Mouse (Mus musculus): ENCODE data around the gene Ptpre. TPM values are rescaled to one million over a fixed set of nuclear protein-coding genes. Genes with fewer than 3 reads are reported as not detected.

The Ptpre gene
- total and polyA plus RNA-seq, 3 experiments, result 2.3 to 6.9 (median 3.7) TPM

DNA sequence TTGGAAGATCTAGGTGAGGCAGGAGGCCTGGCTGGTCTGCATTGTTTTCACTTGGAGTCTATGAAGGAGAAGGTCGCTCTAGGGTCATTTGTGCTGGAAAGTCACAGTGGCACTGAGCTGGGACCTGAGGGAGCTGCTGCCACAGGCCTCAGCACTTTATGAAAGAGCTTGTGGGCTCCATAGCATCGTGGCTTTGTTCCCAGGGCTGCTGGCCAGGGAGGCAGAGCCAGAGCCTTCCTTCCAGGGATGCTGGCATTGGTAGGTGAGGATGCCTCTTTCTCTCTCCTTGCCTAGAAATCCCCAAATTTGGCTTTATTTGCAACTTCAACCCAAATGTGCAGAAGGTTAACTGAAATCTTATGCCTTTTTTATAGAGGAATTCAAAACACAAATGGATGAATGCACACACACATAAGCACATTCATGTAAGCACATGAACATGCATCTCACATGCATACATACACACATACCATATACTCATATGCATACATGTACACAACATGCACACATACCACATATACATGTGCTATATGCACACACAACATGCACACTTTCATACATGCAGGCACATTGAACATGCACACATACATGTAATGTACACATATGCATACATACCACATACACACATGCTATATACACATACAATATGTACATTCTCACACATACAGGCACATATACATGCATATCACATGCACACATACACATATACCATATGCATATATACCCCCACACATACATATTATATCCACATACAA, 50.7 kb downstream of the Ptpre start:
- Histone ChIP-seq H3K4me3 (replicated peaks in 1 of 3; ENCODE audit: low read depth in 2 of 3, low read length in 2 of 3, poor library complexity in 1 of 3) (peak overlapping the region in 2 of 3 experiments; percentile 24 to 56), H3K36me3 (replicated peaks in 1 of 2; ENCODE audit: control insufficient read depth in 1 of 2, insufficient read depth in 1 of 2, low read length in 1 of 2) (no peaks in the 10 kb centered on the region), H3K79me2 (replicated peaks; ENCODE audit: control insufficient read depth, extremely low read depth, insufficient read depth, poor library complexity, severe bottlenecking) (no peaks in the 10 kb centered on the region), H3K4me2 (ENCODE audit: insufficient read depth, low read depth, poor library complexity, severe bottlenecking) (no peak overlapping the region; the same call in 1 of the 2 replicates), H3K9ac (ENCODE audit: insufficient read depth, low read depth) (0 out of 2 replicates have a peak overlapping the region, but pooled peaks have one; percentile 73), H3K9me3 (replicated peaks; ENCODE audit: low read length) (no peaks in the 10 kb centered on the region), H3K27me3 (replicated peaks) (no peaks in the 10 kb centered on the region), H3K4me1 (ENCODE audit: control insufficient read depth in 1 of 2, insufficient read depth in 2 of 2) (peaks cover 15 to 28% of the 10 kb centered on the region in 2 experiments), H3K27ac (ENCODE audit: insufficient read depth, low read depth) (peak overlapping the region; percentile 54)
- dilution Hi-C loops (cut with MboI; ENCODE audit: extremely low pct_ligation_motif_present, extremely low pct_unique_long_range_greater_than_20kb, low sequenced_read_pairs) (no loop called here), in situ Hi-C loops (cut with MboI; ENCODE audit: low pct_ligation_motif_present, low pct_unique_long_range_greater_than_20kb, low sequenced_read_pairs) (no loop called here)
- no peak for TF ChIP-seq NELFE (IDR thresholded peaks at IDR 0.05; ENCODE audit: low read depth, low read length)
- TF ChIP-seq CHD1 (IDR thresholded peaks at IDR 0.05; ENCODE audit: low read depth, low read length), result 0 out of 2 replicates have a peak, but pooled peaks have one; percentile 20
- DNase-seq (ENCODE audit: extremely low read depth), result no peak

GRCm38 (mm10) chr7:135588620-135589309, 51.5 kb downstream of the Ptpre start:
- peaks cover 15 to 28% of the 10 kb centered on the region in 2 experiments for H3K4me1 ChIP-seq (ENCODE audit: control insufficient read depth in 1 of 2, insufficient read depth in 2 of 2)
- peak; percentile 67 for DNase-seq (ENCODE audit: extremely low read depth)
- no peaks in the 10 kb centered on the region for H3K36me3 ChIP-seq (replicated peaks in 1 of 2; ENCODE audit: control insufficient read depth in 1 of 2, insufficient read depth in 1 of 2, low read length in 1 of 2)
- H3K9me3 ChIP-seq (replicated peaks; ENCODE audit: low read length), result no peaks in the 10 kb centered on the region
- TF ChIP-seq IRF4 (IDR thresholded peaks at IDR 0.05; ENCODE audit: low read depth, low read length) (peak; percentile 87), MAZ (IDR thresholded peaks at IDR 0.05; ENCODE audit: low read depth, low read length) (no peak), POLR2A (IDR thresholded peaks at IDR 0.05; ENCODE audit: low read depth, low read length) (0 out of 2 replicates have a peak, but pooled peaks have one; percentile 31)
- no peaks in the 10 kb centered on the region for H3K27me3 ChIP-seq (replicated peaks)
- H3K4me2 ChIP-seq (ENCODE audit: insufficient read depth, low read depth, poor library complexity, severe bottlenecking), result peak overlapping the region; percentile 6
- peak overlapping the region; percentile 6 to 56 (median 24) for H3K4me3 ChIP-seq (replicated peaks in 1 of 3; ENCODE audit: low read depth in 2 of 3, low read length in 2 of 3, poor library complexity in 1 of 3)
- H3K79me2 ChIP-seq (replicated peaks; ENCODE audit: control insufficient read depth, extremely low read depth, insufficient read depth, poor library complexity, severe bottlenecking), result no peaks in the 10 kb centered on the region
- H3K9ac ChIP-seq (ENCODE audit: insufficient read depth, low read depth), result peak overlapping the region; percentile 73
- H3K27ac ChIP-seq (ENCODE audit: insufficient read depth, low read depth), result peak overlapping the region; percentile 54
- in situ Hi-C loops (cut with MboI; ENCODE audit: low pct_ligation_motif_present, low pct_unique_long_range_greater_than_20kb, low sequenced_read_pairs) (no loop called here), dilution Hi-C loops (cut with MboI; ENCODE audit: extremely low pct_ligation_motif_present, extremely low pct_unique_long_range_greater_than_20kb, low sequenced_read_pairs) (no loop called here)

GRCm38 (mm10) chr7:135591461-135591860, 54.2 kb downstream of the Ptpre start:
- H3K27ac ChIP-seq (ENCODE audit: insufficient read depth, low read depth), result no peak overlapping the region
- H3K36me3 ChIP-seq (replicated peaks in 1 of 2; ENCODE audit: control insufficient read depth in 1 of 2, insufficient read depth in 1 of 2, low read length in 1 of 2), result no peaks in the 10 kb centered on the region
- no peak overlapping the region for H3K9ac ChIP-seq (ENCODE audit: insufficient read depth, low read depth)
- no peak for TF ChIP-seq JUND (conservative IDR thresholded peaks at IDR 0.05; ENCODE audit: low read depth, low read length)
- no peak for TF ChIP-seq RAD21 (IDR thresholded peaks at IDR 0.05; ENCODE audit: low read depth, low read length)
- no peak for TF ChIP-seq TBP (conservative IDR thresholded peaks at IDR 0.05; ENCODE audit: low read depth, low read length)
- no peak overlapping the region for H3K4me2 ChIP-seq (ENCODE audit: insufficient read depth, low read depth, poor library complexity, severe bottlenecking)
- dilution Hi-C loops (cut with MboI; ENCODE audit: extremely low pct_ligation_motif_present, extremely low pct_unique_long_range_greater_than_20kb, low sequenced_read_pairs) (no loop called here), in situ Hi-C loops (cut with MboI; ENCODE audit: low pct_ligation_motif_present, low pct_unique_long_range_greater_than_20kb, low sequenced_read_pairs) (loop anchor here (10.0 kb wide), 1 partner anchor 87 kb away; no protein-coding TSS in a partner anchor)
- no peak for DNase-seq (ENCODE audit: extremely low read depth)
- H3K27me3 ChIP-seq (replicated peaks), result no peaks in the 10 kb centered on the region
- no peaks in the 10 kb centered on the region for H3K79me2 ChIP-seq (replicated peaks; ENCODE audit: control insufficient read depth, extremely low read depth, insufficient read depth, poor library complexity, severe bottlenecking)
- H3K4me1 ChIP-seq (ENCODE audit: control insufficient read depth in 1 of 2, insufficient read depth in 2 of 2), result peaks cover 16 to 46% of the 10 kb centered on the region in 2 experiments
- no peaks in the 10 kb centered on the region for H3K9me3 ChIP-seq (replicated peaks; ENCODE audit: low read length)
- no peak overlapping the region for H3K4me3 ChIP-seq (replicated peaks in 1 of 3; ENCODE audit: low read depth in 2 of 3, low read length in 2 of 3, poor library complexity in 1 of 3)
